Mouse (Mus musculus): ENCODE measurements around the gene Tmx2. TPM values are rescaled to one million over a fixed set of nuclear protein-coding genes. Genes with fewer than 3 reads are reported as not detected.
"Not testable (repeated sequence)": the region's sequence is repeated elsewhere in the genome, so short reads cannot be mapped to it uniquely, and the experiment has no call there.

The Tmx2 gene
- polyA plus RNA-seq, 1 experiment from 2014 or later: 132 TPM

GRCm38 (mm10) chr2:84671535-84671934 lies 7.4 kb downstream of the Tmx2 start:
- not testable (repeated sequence) for H3K9me3 ChIP-seq (replicated peaks); DNase-seq (ENCODE audit: low spot score); H3K4me3 ChIP-seq; H3K27me3 ChIP-seq (ENCODE audit: low read depth, poor library complexity, severe bottlenecking); H3K27ac ChIP-seq
- Histone ChIP-seq H3K4me1 (peaks cover 12% of the 10 kb centered on the region), H3K36me3 (peaks cover 64% of the 10 kb centered on the region)
- WGBS: 72% methylated on average over 4 of the region's 5 CpGs

- DNase-seq (ENCODE audit: low spot score): peak; percentile 94
- Histone ChIP-seq H3K4me3 (peak within 1 kb of the TSS; percentile 83), H3K27me3 (ENCODE audit: low read depth, poor library complexity, severe bottlenecking) (no peaks in the 10 kb centered on the region), H3K36me3 (peaks cover 55% of the 10 kb centered on the region), H3K9me3 (replicated peaks) (no peaks in the 10 kb centered on the region), H3K27ac (peak within 1 kb of the TSS; percentile 99), H3K4me1 (peaks cover 12% of the 10 kb centered on the region)
- WGBS: under 1% methylated on average over 20 of the region's 20 CpGs
Measured at GRCm38 (mm10) chr2:84670569-84670933, 8.4 kb downstream of the Tmx2 start, which contains the start of gene Selenoh. Gene Selenoh, minus strand, starts transcription at chr2:84670770.

- Histone ChIP-seq H3K4me1 (peaks cover 12% of the 10 kb centered on the region), H3K4me3 (peak overlapping the region; percentile 83), H3K36me3 (peaks cover 50% of the 10 kb centered on the region), H3K27ac (peak overlapping the region; percentile 99), H3K9me3 (replicated peaks) (no peaks in the 10 kb centered on the region), H3K27me3 (ENCODE audit: low read depth, poor library complexity, severe bottlenecking) (no peaks in the 10 kb centered on the region)
- 3% methylated on average over 39 of the region's 39 CpGs for WGBS
- DNase-seq (ENCODE audit: low spot score): no peak
Measured at GRCm38 (mm10) chr2:84669828-84670568, 8.9 kb downstream of the Tmx2 start.

GRCm38 (mm10) chr2:84666081-84666480 lies 12.9 kb downstream of the Tmx2 start:
- no peak overlapping the region for H3K27ac ChIP-seq
- no peak for DNase-seq (ENCODE audit: low spot score)
- 62% methylated on average over 12 of the region's 12 CpGs for WGBS
- no peaks in the 10 kb centered on the region for H3K27me3 ChIP-seq (ENCODE audit: low read depth, poor library complexity, severe bottlenecking)
- no peak overlapping the region for H3K4me3 ChIP-seq
- H3K36me3 ChIP-seq: peaks cover 23% of the 10 kb centered on the region
- H3K4me1 ChIP-seq: peaks cover 11% of the 10 kb centered on the region
- no peaks in the 10 kb centered on the region for H3K9me3 ChIP-seq (replicated peaks)

GRCm38 (mm10) chr2:84662866-84663265 lies 16.1 kb downstream of the Tmx2 start:
- DNase-seq (ENCODE audit: low spot score): peak; percentile 41
- no peaks in the 10 kb centered on the region for H3K4me1 ChIP-seq
- no peak overlapping the region for H3K4me3 ChIP-seq
- no peaks in the 10 kb centered on the region for H3K27me3 ChIP-seq (ENCODE audit: low read depth, poor library complexity, severe bottlenecking)
- H3K36me3 ChIP-seq: peaks cover 8% of the 10 kb centered on the region
- H3K9me3 ChIP-seq (replicated peaks): no peaks in the 10 kb centered on the region
- H3K27ac ChIP-seq: no peak overlapping the region
- WGBS: 18% methylated on average over 2 of the region's 2 CpGs

- Histone ChIP-seq H3K27ac (no peak overlapping the region), H3K9me3 (replicated peaks) (no peaks in the 10 kb centered on the region), H3K27me3 (ENCODE audit: low read depth, poor library complexity, severe bottlenecking) (no peaks in the 10 kb centered on the region), H3K36me3 (no peaks in the 10 kb centered on the region), H3K4me3 (no peak overlapping the region), H3K4me1 (no peaks in the 10 kb centered on the region)
- no peak for DNase-seq (ENCODE audit: low spot score)
- 68% methylated on average over 3 of the region's 3 CpGs for WGBS
Measured at GRCm38 (mm10) chr2:84660253-84660652, 18.7 kb downstream of the Tmx2 start.

- Histone ChIP-seq H3K4me3 (no peak within 1 kb of the TSS), H3K27ac (no peak within 1 kb of the TSS), H3K36me3 (no peaks in the 10 kb centered on the region), H3K27me3 (ENCODE audit: low read depth, poor library complexity, severe bottlenecking) (no peaks in the 10 kb centered on the region), H3K9me3 (replicated peaks) (no peaks in the 10 kb centered on the region), H3K4me1 (no peaks in the 10 kb centered on the region)
- WGBS: 92% methylated on average over 32 of the region's 32 CpGs
- no peak for DNase-seq (ENCODE audit: low spot score)
Measured at GRCm38 (mm10) chr2:84658806-84659205, 20.1 kb downstream of the Tmx2 start, which contains the start of gene Btbd18. Gene Btbd18, plus strand, starts transcription at chr2:84659079.

GRCm38 (mm10) chr2:84655864-84656263 lies 23.1 kb downstream of the Tmx2 start:
- WGBS: 80% methylated on average over 1 of the region's 1 CpGs
- no peak overlapping the region for H3K27ac ChIP-seq
- 0 out of 2 replicates have a peak, but pooled peaks cover 5% of the 10 kb centered on the region for H3K4me1 ChIP-seq
- no peaks in the 10 kb centered on the region for H3K36me3 ChIP-seq
- no peak overlapping the region for H3K4me3 ChIP-seq
- H3K9me3 ChIP-seq (replicated peaks): no peaks in the 10 kb centered on the region
- no peaks in the 10 kb centered on the region for H3K27me3 ChIP-seq (ENCODE audit: low read depth, poor library complexity, severe bottlenecking)
- no peak for DNase-seq (ENCODE audit: low spot score)

GRCm38 (mm10) chr2:84653354-84653753 lies 25.6 kb downstream of the Tmx2 start:
- H3K27ac ChIP-seq: no peak overlapping the region
- DNase-seq (ENCODE audit: low spot score): no peak
- no peaks in the 10 kb centered on the region for H3K27me3 ChIP-seq (ENCODE audit: low read depth, poor library complexity, severe bottlenecking)
- H3K36me3 ChIP-seq: no peaks in the 10 kb centered on the region
- H3K4me3 ChIP-seq: no peak overlapping the region
- H3K4me1 ChIP-seq: peaks cover 12% of the 10 kb centered on the region
- no peaks in the 10 kb centered on the region for H3K9me3 ChIP-seq (replicated peaks)

GRCm38 (mm10) chr2:84650464-84651195 lies 28.3 kb downstream of the Tmx2 start, which contains the start of gene Ctnnd1:
Gene Ctnnd1, minus strand, starts transcription at chr2:84650765.
- H3K27me3 ChIP-seq (ENCODE audit: low read depth, poor library complexity, severe bottlenecking): no peaks in the 10 kb centered on the region
- peak; percentile 78 for DNase-seq (ENCODE audit: low spot score)
- peaks cover 15% of the 10 kb centered on the region; the same call in 1 of the 2 replicates for H3K36me3 ChIP-seq
- H3K4me1 ChIP-seq: peaks cover 15% of the 10 kb centered on the region
- H3K27ac ChIP-seq: peak within 1 kb of the TSS; percentile 94
- no peaks in the 10 kb centered on the region for H3K9me3 ChIP-seq (replicated peaks)
- peak within 1 kb of the TSS; percentile 74 for H3K4me3 ChIP-seq
- under 1% methylated on average over 15 of the region's 15 CpGs for WGBS

GRCm38 (mm10) chr2:84649674-84650073 lies 29.3 kb downstream of the Tmx2 start:
- 0% methylated on average over 10 of the region's 10 CpGs for WGBS
- no peaks in the 10 kb centered on the region for H3K9me3 ChIP-seq (replicated peaks)
- H3K4me3 ChIP-seq: peak overlapping the region; percentile 74
- H3K36me3 ChIP-seq: peaks cover 19% of the 10 kb centered on the region; the same call in 1 of the 2 replicates
- H3K27me3 ChIP-seq (ENCODE audit: low read depth, poor library complexity, severe bottlenecking): no peaks in the 10 kb centered on the region
- H3K4me1 ChIP-seq: peaks cover 15% of the 10 kb centered on the region
- H3K27ac ChIP-seq: peak overlapping the region; percentile 94
- DNase-seq (ENCODE audit: low spot score): peak; percentile 59

GRCm38 (mm10) chr2:84648369-84648768 lies 30.6 kb downstream of the Tmx2 start:
- H3K36me3 ChIP-seq: peaks cover 20% of the 10 kb centered on the region; the same call in 1 of the 2 replicates
- H3K27ac ChIP-seq: no peak overlapping the region
- DNase-seq (ENCODE audit: low spot score): no peak
- H3K4me1 ChIP-seq: peaks cover 15% of the 10 kb centered on the region
- no peaks in the 10 kb centered on the region for H3K27me3 ChIP-seq (ENCODE audit: low read depth, poor library complexity, severe bottlenecking)
- no peaks in the 10 kb centered on the region for H3K9me3 ChIP-seq (replicated peaks)
- 68% methylated on average over 6 of the region's 6 CpGs for WGBS
- peak overlapping the region; percentile 74 for H3K4me3 ChIP-seq

- no peak for DNase-seq (ENCODE audit: low spot score)
- Histone ChIP-seq H3K4me3 (no peak overlapping the region), H3K27me3 (ENCODE audit: low read depth, poor library complexity, severe bottlenecking) (no peaks in the 10 kb centered on the region), H3K4me1 (peaks cover 15% of the 10 kb centered on the region), H3K27ac (no peak overlapping the region), H3K9me3 (replicated peaks) (no peaks in the 10 kb centered on the region), H3K36me3 (peaks cover 23% of the 10 kb centered on the region)
- 95% methylated on average over 6 of the region's 6 CpGs for WGBS
Measured at GRCm38 (mm10) chr2:84647051-84647568, 31.8 kb downstream of the Tmx2 start.
